Mouse (Mus musculus) left cerebral cortex, postnatal 4 days (tissue): ENCODE results near the gene Tex11. TPM values are rescaled to one million over a fixed set of nuclear protein-coding genes. Genes with fewer than 3 reads are reported as not detected.

Source experiments
- total RNA-seq, 2 experiments: library from RNA; stranded (reverse); gene quantifications; 2 replicates each; pipeline ENCODE4 v1.2.3; 2021

Tex11 gene
- total RNA-seq, 2 experiments from 2014 or later = 0.18 TPM; not detected in 1

Other genes with a start within 250 kb of the Tex11 start
- gene Slc7a3, start 26.4 kb upstream of the Tex11 start, total RNA-seq = 10 to 100 TPM in 1 of 2 experiments, 1 to 10 TPM in 1; 7.6 to 13.2 TPM
- 10 to 100 TPM; 83.2 to 83.8 TPM for gene Snx12, start 162.9 kb upstream of the Tex11 start, total RNA-seq
- 1 to 10 TPM; 7.7 to 9.5 TPM for gene Foxo4, start 194.9 kb upstream of the Tex11 start, total RNA-seq
- gene Gm614, start 204.3 kb upstream of the Tex11 start, total RNA-seq = not detected
- gene Il2rg, start 208.6 kb upstream of the Tex11 start, total RNA-seq = 1 to 10 TPM; 4.0 to 4.9 TPM
- gene Gm20489, start 209.4 kb upstream of the Tex11 start, total RNA-seq = not detected
- 10 to 100 TPM; 41.6 to 42.8 TPM for gene Med12, start 214.4 kb upstream of the Tex11 start, total RNA-seq
- 100 to 1,000 TPM; 166 to 183 TPM for gene Nlgn3, start 239.5 kb upstream of the Tex11 start, total RNA-seq